Mouse (Mus musculus) hindbrain, postnatal 0 days (tissue): ENCODE measurements at regions not wholly inside any gene's neighbourhood (a gene's known extent, or its start where the extent isn't known, plus 50 kb on each side); places are given as distances from the start of the nearest gene placed in this dataset.
A peak's percentile ranks its signal among the peaks of the same experiment; 100 is the strongest.

Source experiments
- ATAC-seq: fragments of 200-750 bp; cut with Nextera tagmentation; 2 replicates; pipeline ENCODE4 v1.8.0; 2017; ENCODE audit warnings: mild to moderate bottlenecking, moderate TSS enrichment, moderate library complexity
- DNase-seq: peaks from one replicate; pipeline ENCODE4 v3.0.0-alpha.2; 2015; ENCODE audit warnings: low spot score
- H3K27ac ChIP-seq: fragments of 300-500 bp; sonication (generic); 2 replicates; pipeline ENCODE4 v1.5.1; 2014; ENCODE audit warnings: mild to moderate bottlenecking
- H3K27me3 ChIP-seq: fragments of 300-500 bp; sonication (generic); 2 replicates; pipeline ENCODE4 v1.6.1; 2014; ENCODE audit warnings: low read length, mixed read lengths; ENCODE audit not compliant: insufficient read depth
- H3K36me3 ChIP-seq: fragments of 300-500 bp; sonication (generic); 2 replicates; pipeline ENCODE4 v1.6.1; 2014; ENCODE audit warnings: low read length, mixed read lengths; ENCODE audit not compliant: insufficient read depth
- H3K4me1 ChIP-seq: fragments of 300-500 bp; sonication (generic); 2 replicates; pipeline ENCODE4 v1.6.1; 2014; ENCODE audit warnings: antibody characterized with exemption, low read length, mixed read lengths; ENCODE audit not compliant: insufficient read depth
- H3K4me2 ChIP-seq: fragments of 300-500 bp; sonication (generic); 2 replicates; pipeline ENCODE4 v1.6.1; 2014; ENCODE audit warnings: low read depth, mild to moderate bottlenecking, low read length, moderate library complexity, mixed read lengths
- H3K4me3 ChIP-seq: fragments of 300-500 bp; sonication (generic); 2 replicates; pipeline ENCODE4 v1.5.1; 2014; ENCODE audit warnings: low read length
- H3K9ac ChIP-seq: fragments of 300-500 bp; sonication (generic); replicated peaks from 2 replicates; pipeline ENCODE4 v1.6.1; 2014; ENCODE audit warnings: mild to moderate bottlenecking, low read length, moderate library complexity, mixed read lengths
- H3K9me3 ChIP-seq: fragments of 300-500 bp; sonication (generic); 2 replicates; pipeline ENCODE4 v1.6.1; 2016; ENCODE audit warnings: low read length, mixed read lengths
- CTCF ChIP-seq: IDR thresholded peaks from 2 replicates; pipeline ENCODE4 v1.5.1; 2016; ENCODE audit warnings: antibody characterized with exemption, control low read depth, low read depth
- WGBS: fragments of 180-500 bp; shearing (Covaris S2); extraction: QIAGEN DNeasy Blood & Tissue Kit; methylation state at CpG from one replicate; pipeline ENCODE4 v1.1.7; 2014; 5-methylcytosine and 5-hydroxymethylcytosine counted together

DNA sequence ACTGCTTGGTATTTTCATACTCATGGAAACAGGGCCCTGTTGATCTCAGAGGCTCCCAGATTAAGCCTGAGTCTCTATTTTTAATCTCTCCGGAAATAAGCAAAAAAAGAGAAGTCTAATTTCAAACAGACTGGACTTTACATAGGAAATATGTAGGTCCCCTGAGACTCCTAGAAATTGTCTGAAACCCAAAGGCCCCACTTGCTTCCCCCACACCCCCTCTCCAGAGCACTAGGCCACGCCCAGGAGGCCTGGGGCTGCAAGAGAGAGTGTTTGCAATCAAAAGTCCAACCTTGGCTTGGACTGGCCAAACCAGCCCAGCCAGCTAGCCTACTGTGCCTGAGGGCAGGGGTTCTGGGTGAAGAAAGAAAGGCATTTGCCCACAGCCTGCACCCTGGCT, 111.0 kb downstream of the Zfp36l1 start:
- Histone ChIP-seq H3K4me2 (no peak overlapping the region), H3K4me3 (no peak overlapping the region), H3K27ac (peak overlapping the region; percentile 59), H3K4me1 (no peaks in the 10 kb centered on the region), H3K9me3 (no peaks in the 10 kb centered on the region), H3K9ac (no peak overlapping the region), H3K27me3 (no peaks in the 10 kb centered on the region), H3K36me3 (no peaks in the 10 kb centered on the region)
- TF ChIP-seq CTCF, result no peak
- 56% methylated on average over 2 of the region's 2 CpGs for WGBS
- ATAC-seq (no peak; the same call in 1 of the 2 replicates), DNase-seq (peak; percentile 37)

DNA sequence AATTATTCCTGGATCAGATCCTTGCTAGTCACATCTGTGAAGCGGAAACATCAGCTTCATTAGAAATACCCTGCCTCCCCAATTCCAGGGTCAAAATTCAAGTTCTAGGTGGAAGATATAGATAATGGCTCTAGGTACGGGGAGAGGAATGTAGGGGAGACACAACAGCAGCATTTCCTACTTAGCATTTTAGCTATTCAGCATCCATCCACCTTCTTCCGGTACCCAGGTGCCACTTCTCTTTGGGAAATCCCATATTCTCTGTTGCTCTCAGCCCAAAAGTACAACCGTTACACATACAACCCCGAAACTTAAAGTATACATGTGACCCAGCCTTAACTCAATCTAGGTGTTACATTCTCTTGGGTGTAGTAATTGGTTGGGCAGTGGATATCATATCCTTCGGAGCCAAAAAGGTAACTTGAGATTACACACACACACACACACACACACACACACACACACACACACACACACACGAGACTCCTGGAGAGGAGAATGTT, 112.9 kb downstream of the Zfp36l1 start:
- H3K36me3 ChIP-seq, result no peaks in the 10 kb centered on the region
- H3K9ac ChIP-seq, result no peak overlapping the region
- no peaks in the 10 kb centered on the region for H3K4me1 ChIP-seq
- H3K27ac ChIP-seq, result no peak overlapping the region
- TF ChIP-seq CTCF, result no peak
- H3K27me3 ChIP-seq, result no peaks in the 10 kb centered on the region
- ATAC-seq (no peak), DNase-seq (no peak)
- no peak overlapping the region for H3K4me2 ChIP-seq
- no peak overlapping the region for H3K4me3 ChIP-seq
- no peaks in the 10 kb centered on the region for H3K9me3 ChIP-seq
- 93% methylated on average over 7 of the region's 7 CpGs for WGBS

DNA sequence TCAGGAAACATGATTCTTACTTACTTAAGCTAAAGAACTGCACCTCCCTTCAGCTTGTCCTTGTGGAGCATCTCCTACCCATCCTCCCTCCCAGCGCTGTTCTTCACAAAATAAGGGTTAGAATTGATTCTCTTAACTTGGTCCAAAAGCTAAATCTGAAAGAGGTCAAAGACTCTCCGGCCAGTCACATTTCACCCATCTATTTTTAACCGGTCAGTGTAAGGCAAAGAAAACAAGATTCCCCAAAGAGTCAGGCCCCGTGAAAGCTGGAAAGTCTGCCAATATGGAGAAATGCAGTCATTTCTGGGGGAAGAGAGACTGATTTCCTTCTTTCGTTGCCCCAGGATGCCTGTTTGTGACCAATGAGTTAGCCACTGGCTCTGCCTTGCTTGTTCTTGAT, 114.0 kb downstream of the Zfp36l1 start:
- Histone ChIP-seq H3K4me2 (no peak overlapping the region), H3K27me3 (no peaks in the 10 kb centered on the region), H3K4me1 (no peaks in the 10 kb centered on the region; the same call in 1 of the 2 replicates), H3K9ac (no peak overlapping the region), H3K4me3 (no peak overlapping the region), H3K9me3 (no peaks in the 10 kb centered on the region), H3K36me3 (no peaks in the 10 kb centered on the region), H3K27ac (no peak overlapping the region)
- DNase-seq (no peak), ATAC-seq (no peak)
- WGBS, result 80% methylated on average over 5 of the region's 5 CpGs
- no peak for TF ChIP-seq CTCF

DNA sequence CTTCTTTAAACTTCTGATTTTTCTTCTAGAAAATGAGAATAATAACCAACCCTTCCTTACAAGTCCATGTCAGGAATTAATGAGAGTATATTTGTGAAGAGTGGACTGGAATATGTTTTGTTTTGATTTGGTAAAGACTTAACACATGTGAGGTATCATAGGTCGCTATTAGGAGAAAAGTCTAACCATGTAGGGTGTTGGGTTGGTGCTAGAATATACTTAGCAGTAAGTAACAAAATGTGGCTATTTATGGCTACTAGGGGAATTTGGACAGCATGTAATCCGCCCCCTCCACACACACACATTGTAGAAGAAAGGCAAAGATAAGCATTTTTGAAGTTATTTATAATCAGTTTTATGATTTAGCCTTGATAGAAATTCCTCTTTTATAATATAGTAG, 114.5 kb downstream of the Zfp36l1 start:
- no peaks in the 10 kb centered on the region for H3K9me3 ChIP-seq
- DNase-seq (no peak), ATAC-seq (no peak)
- H3K36me3 ChIP-seq, result no peaks in the 10 kb centered on the region
- H3K4me3 ChIP-seq, result no peak overlapping the region
- 97% methylated on average over 2 of the region's 2 CpGs for WGBS
- H3K9ac ChIP-seq, result no peak overlapping the region
- no peaks in the 10 kb centered on the region for H3K27me3 ChIP-seq
- H3K27ac ChIP-seq, result no peak overlapping the region
- TF ChIP-seq CTCF, result no peak
- H3K4me1 ChIP-seq, result no peaks in the 10 kb centered on the region; the same call in 1 of the 2 replicates
- no peak overlapping the region for H3K4me2 ChIP-seq

DNA sequence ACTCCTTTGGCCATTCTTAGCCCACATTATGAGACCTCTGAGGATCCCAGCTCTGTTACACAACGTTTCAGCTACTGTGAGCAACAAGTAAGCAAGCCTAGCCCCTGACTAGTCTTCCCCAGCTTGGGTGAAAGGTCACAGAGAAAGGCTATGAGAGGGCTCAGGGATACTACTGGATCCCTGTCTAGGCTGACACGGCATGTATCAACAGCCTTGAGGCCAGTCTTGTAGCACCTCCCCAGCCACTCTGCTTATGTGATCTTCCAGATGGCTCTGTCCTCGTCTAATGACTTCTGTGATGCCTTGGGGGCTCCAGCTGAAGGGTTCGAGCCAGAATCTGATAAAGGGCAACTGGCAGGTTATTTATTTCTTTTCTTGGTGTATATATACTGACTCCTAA, 115.6 kb downstream of the Zfp36l1 start:
- TF ChIP-seq CTCF, result no peak
- H3K9me3 ChIP-seq, result no peaks in the 10 kb centered on the region
- H3K36me3 ChIP-seq, result no peaks in the 10 kb centered on the region
- H3K27ac ChIP-seq, result no peak overlapping the region
- H3K4me3 ChIP-seq, result no peak overlapping the region
- 71% methylated on average over 4 of the region's 4 CpGs for WGBS
- no peaks in the 10 kb centered on the region; the same call in 1 of the 2 replicates for H3K4me1 ChIP-seq
- H3K27me3 ChIP-seq, result no peaks in the 10 kb centered on the region
- no peak overlapping the region for H3K9ac ChIP-seq
- ATAC-seq (no peak), DNase-seq (no peak)
- no peak overlapping the region for H3K4me2 ChIP-seq

DNA sequence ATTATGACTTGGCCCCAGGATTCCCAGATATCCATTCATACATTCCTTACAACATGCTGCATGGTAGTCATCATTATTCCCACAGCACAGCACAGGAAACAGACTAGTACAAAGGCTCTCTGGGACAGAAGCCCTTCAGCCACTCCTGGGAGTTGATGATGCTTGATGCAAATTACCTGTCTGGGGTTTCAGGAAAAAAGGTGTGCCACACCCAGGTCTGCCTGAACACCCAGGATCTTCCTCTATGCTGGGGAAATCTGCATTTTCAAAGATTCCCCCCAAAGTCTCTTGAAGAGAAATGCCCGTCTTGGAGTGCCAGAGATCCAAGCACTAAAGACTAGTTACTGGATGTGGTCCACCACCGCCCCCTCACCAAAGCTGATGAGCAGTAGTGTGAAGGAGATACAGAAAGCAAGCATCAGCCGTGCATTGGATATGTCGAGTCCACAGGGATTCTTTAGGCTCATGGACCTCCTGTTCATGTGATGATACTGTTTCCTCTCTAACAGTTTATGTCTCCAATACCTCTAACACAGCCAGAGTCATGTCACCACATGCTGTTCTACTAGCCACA, 117.2 kb downstream of the Zfp36l1 start:
- H3K36me3 ChIP-seq, result no peaks in the 10 kb centered on the region
- peaks cover 5% of the 10 kb centered on the region; the same call in 1 of the 2 replicates for H3K4me1 ChIP-seq
- no peak overlapping the region; the same call in 1 of the 2 replicates for H3K27ac ChIP-seq
- no peak overlapping the region for H3K4me3 ChIP-seq
- H3K27me3 ChIP-seq, result no peaks in the 10 kb centered on the region
- DNase-seq (no peak), ATAC-seq (no peak)
- H3K4me2 ChIP-seq, result no peak overlapping the region
- WGBS, result 91% methylated on average over 4 of the region's 4 CpGs
- H3K9ac ChIP-seq, result no peak overlapping the region
- H3K9me3 ChIP-seq, result no peaks in the 10 kb centered on the region
- no peak for TF ChIP-seq CTCF

DNA sequence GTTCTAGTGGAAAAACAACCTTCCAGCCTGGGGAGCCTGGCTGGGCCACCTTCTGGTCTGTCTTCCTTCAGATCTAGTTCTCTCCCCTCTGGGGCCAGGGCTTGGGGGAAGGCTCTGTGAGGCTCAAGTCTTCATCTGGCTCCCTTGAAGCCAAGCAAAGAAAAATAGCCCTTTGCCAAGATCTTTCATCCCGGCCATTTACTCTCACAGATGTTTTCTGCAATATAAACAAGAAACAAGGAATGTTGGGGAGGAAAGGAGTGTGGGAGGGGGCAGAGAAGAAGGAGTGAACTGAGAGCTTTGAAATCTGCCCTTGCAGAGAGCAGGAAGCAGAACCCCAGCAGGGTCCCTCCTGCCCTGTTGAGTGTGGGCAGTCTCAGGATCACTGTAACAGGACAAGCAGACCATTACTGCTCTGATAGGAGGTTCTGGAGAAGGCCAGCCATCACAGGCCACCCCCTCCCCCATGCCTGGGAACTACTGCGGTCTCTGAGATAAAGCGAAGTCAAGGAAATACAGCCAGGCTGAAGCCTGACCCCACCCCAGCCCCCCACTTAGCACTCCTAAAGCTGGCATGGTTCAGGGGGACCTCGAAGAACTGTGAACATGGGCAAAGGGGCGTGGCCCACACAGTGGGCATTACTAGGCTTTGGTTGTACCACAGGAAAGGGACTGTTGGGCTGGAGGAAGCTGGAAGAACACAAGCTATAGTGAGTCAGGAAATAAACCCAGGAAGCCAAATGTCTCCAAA, 118.8 kb downstream of the Zfp36l1 start:
- H3K36me3 ChIP-seq, result no peaks in the 10 kb centered on the region
- H3K27ac ChIP-seq, result peak overlapping the region; percentile 63
- H3K4me2 ChIP-seq, result no peak overlapping the region
- H3K4me1 ChIP-seq, result peaks cover 15% of the 10 kb centered on the region; the same call in 1 of the 2 replicates
- no peak for TF ChIP-seq CTCF
- peak; percentile 12 for DNase-seq
- 71% methylated on average over 5 of the region's 5 CpGs for WGBS
- no peaks in the 10 kb centered on the region for H3K27me3 ChIP-seq
- no peaks in the 10 kb centered on the region for H3K9me3 ChIP-seq
- no peak overlapping the region for H3K4me3 ChIP-seq
- no peak for ATAC-seq
- H3K9ac ChIP-seq, result no peak overlapping the region
